Mouse (Mus musculus) heart, postnatal 0 days (tissue): ENCODE results near the gene Parp1.

Experiments used
- CTCF ChIP-seq: IDR thresholded peaks from 2 replicates; pipeline ENCODE4 v1.5.1; 2016; ENCODE audit warnings: antibody characterized with exemption, control low read depth, low read depth
- EP300 ChIP-seq: IDR thresholded peaks from 2 replicates; pipeline ENCODE4 v1.6.1; 2016; ENCODE audit warnings: antibody characterized with exemption, low read depth

- TF ChIP-seq CTCF (no peak), EP300 (no peak)
Observed at GRCm38 (mm10) chr1:180641137-180641517, 72.4 kb downstream of the Parp1 start, which contains the start of gene Lin9.
